Mouse (Mus musculus) embryonic fibroblast, embryonic 13.5 days (primary cell): ENCODE data around the gene Tmed2. TPM values are rescaled to one million over a fixed set of nuclear protein-coding genes. Genes with fewer than 3 reads are reported as not detected.

Experiments used
- H3K27ac ChIP-seq: 2 replicates; pipeline ENCODE4 v1.5.1; 2012; ENCODE audit warnings: low read length, control low read depth, inconsistent platforms; ENCODE audit not compliant: insufficient read depth
- H3K4me1 ChIP-seq: 2 replicates; pipeline ENCODE4 v1.6.1; 2011; ENCODE audit warnings: low read length; ENCODE audit not compliant: control insufficient read depth, insufficient read depth
- H3K4me3 ChIP-seq: 2 replicates; pipeline ENCODE4 v1.5.1; 2011; ENCODE audit warnings: mild to moderate bottlenecking, control low read depth, low read length; ENCODE audit not compliant: insufficient read depth
- CTCF ChIP-seq: IDR thresholded peaks from 2 replicates; pipeline ENCODE4 v1.5.1; 2011; ENCODE audit warnings: mild to moderate bottlenecking, control low read depth, low read length, moderate library complexity, borderline replicate concordance; ENCODE audit not compliant: insufficient read depth
- POLR2A ChIP-seq: IDR thresholded peaks from 2 replicates; pipeline ENCODE4 v1.6.1; 2011; ENCODE audit warnings: low read depth, mild to moderate bottlenecking, control low read depth, low read length, moderate library complexity
- polyA plus RNA-seq: library from polyadenylated mRNA; stranded (reverse); fragments of >200 nt; gene quantifications from 2 replicates; pipeline ENCODE4 v1.2.4, GENCODE M21; 2011; ENCODE audit warnings: low read depth; ENCODE audit not compliant: missing spikeins, insufficient read length

The Tmed2 gene
- polyA plus RNA-seq, 1 experiment, result 665 TPM

- TF ChIP-seq POLR2A (no peak), CTCF (no peak)
Observed at GRCm38 (mm10) chr5:124501541-124501940, 39.0 kb upstream of the Tmed2 start.

GRCm38 (mm10) chr5:124503742-124504141 is 36.8 kb upstream of the Tmed2 start:
- Histone ChIP-seq H3K4me3 (no peak overlapping the region), H3K4me1 (peaks cover 16% of the 10 kb centered on the region), H3K27ac (no peak overlapping the region)
- no peak for TF ChIP-seq POLR2A
- TF ChIP-seq CTCF, result no peak

More at GRCm38 (mm10) chr5:124501541-124501940, 39.0 kb upstream of the Tmed2 start:
- H3K27ac ChIP-seq, result no peak overlapping the region
- H3K4me1 ChIP-seq, result peaks cover 6% of the 10 kb centered on the region
- no peak overlapping the region for H3K4me3 ChIP-seq

GRCm38 (mm10) chr5:124505235-124505634 is 35.3 kb upstream of the Tmed2 start:
- Histone ChIP-seq H3K4me1 (peaks cover 20% of the 10 kb centered on the region), H3K4me3 (no peak overlapping the region), H3K27ac (no peak overlapping the region)
- TF ChIP-seq CTCF (no peak), POLR2A (no peak)

- no peak overlapping the region for H3K4me3 ChIP-seq
- TF ChIP-seq POLR2A, result peak; percentile 37; the same call in 1 of the 2 replicates
- TF ChIP-seq CTCF, result no peak
- peak overlapping the region; percentile 55 for H3K27ac ChIP-seq
- H3K4me1 ChIP-seq, result peaks cover 20% of the 10 kb centered on the region
Observed at GRCm38 (mm10) chr5:124506731-124507359, 33.6 kb upstream of the Tmed2 start.

- H3K27ac ChIP-seq, result no peak overlapping the region
- TF ChIP-seq POLR2A, result no peak
- no peak for TF ChIP-seq CTCF
- H3K4me3 ChIP-seq, result no peak overlapping the region
- peaks cover 20% of the 10 kb centered on the region for H3K4me1 ChIP-seq
Observed at GRCm38 (mm10) chr5:124509200-124509599, 31.3 kb upstream of the Tmed2 start.

GRCm38 (mm10) chr5:124509742-124510237 is 30.7 kb upstream of the Tmed2 start:
- peaks cover 20% of the 10 kb centered on the region for H3K4me1 ChIP-seq
- 0 out of 2 replicates have a peak overlapping the region, but pooled peaks have one; percentile 0 for H3K27ac ChIP-seq
- no peak overlapping the region for H3K4me3 ChIP-seq
- TF ChIP-seq POLR2A (no peak), CTCF (no peak)

- TF ChIP-seq POLR2A (no peak), CTCF (no peak)
Observed at GRCm38 (mm10) chr5:124510536-124511050, 29.9 kb upstream of the Tmed2 start.

GRCm38 (mm10) chr5:124515789-124516188 is 24.7 kb upstream of the Tmed2 start:
- no peak for TF ChIP-seq CTCF
- no peak for TF ChIP-seq POLR2A
- no peak overlapping the region for H3K4me3 ChIP-seq

More at GRCm38 (mm10) chr5:124510536-124511050, 29.9 kb upstream of the Tmed2 start:
- Histone ChIP-seq H3K4me1 (peaks cover 20% of the 10 kb centered on the region), H3K4me3 (no peak overlapping the region), H3K27ac (peak overlapping the region; percentile 8; the same call in 1 of the 2 replicates)

GRCm38 (mm10) chr5:124518648-124519047 is 21.8 kb upstream of the Tmed2 start:
- no peaks in the 10 kb centered on the region for H3K4me1 ChIP-seq
- H3K27ac ChIP-seq, result no peak overlapping the region
- no peak for TF ChIP-seq POLR2A
- no peak for TF ChIP-seq CTCF
- no peak overlapping the region for H3K4me3 ChIP-seq

More at GRCm38 (mm10) chr5:124515789-124516188, 24.7 kb upstream of the Tmed2 start:
- Histone ChIP-seq H3K4me1 (no peaks in the 10 kb centered on the region), H3K27ac (no peak overlapping the region)

GRCm38 (mm10) chr5:124521588-124521987 is 18.9 kb upstream of the Tmed2 start:
- Histone ChIP-seq H3K27ac (no peak overlapping the region), H3K4me1 (no peaks in the 10 kb centered on the region), H3K4me3 (no peak overlapping the region)
- TF ChIP-seq CTCF, result no peak
- TF ChIP-seq POLR2A, result no peak
